Mouse (Mus musculus) midbrain, embryonic 15.5 days (tissue): ENCODE measurements at regions not wholly inside any gene's neighbourhood (a gene's known extent, or its start where the extent isn't known, plus 50 kb on each side); places are given as distances from the start of the nearest gene placed in this dataset.

Source experiments
- ATAC-seq: fragments of 200-750 bp; cut with Nextera tagmentation; replicated peaks from 2 replicates; pipeline ENCODE4 v1.8.0; 2017; ENCODE audit warnings: moderate TSS enrichment
- H3K27ac ChIP-seq: fragments of 300-500 bp; sonication (generic); 2 replicates; pipeline ENCODE4 v1.5.1; 2015; ENCODE audit warnings: mild to moderate bottlenecking, inconsistent platforms
- H3K27me3 ChIP-seq: fragments of 300-500 bp; sonication (generic); replicated peaks from 2 replicates; pipeline ENCODE4 v1.6.1; 2015; ENCODE audit warnings: inconsistent platforms
- H3K36me3 ChIP-seq: fragments of 300-500 bp; sonication (generic); replicated peaks from 2 replicates; pipeline ENCODE4 v1.6.1; 2015; ENCODE audit warnings: inconsistent platforms
- H3K4me1 ChIP-seq: fragments of 300-500 bp; sonication (generic); 2 replicates; pipeline ENCODE4 v1.6.1; 2015; ENCODE audit warnings: inconsistent platforms
- H3K4me2 ChIP-seq: fragments of 300-500 bp; sonication (generic); 2 replicates; pipeline ENCODE4 v1.6.1; 2015; ENCODE audit warnings: inconsistent platforms, mild to moderate bottlenecking, moderate library complexity
- H3K4me3 ChIP-seq: fragments of 300-500 bp; sonication (generic); 2 replicates; pipeline ENCODE4 v1.5.1; 2015; ENCODE audit warnings: mild to moderate bottlenecking, inconsistent platforms
- H3K9ac ChIP-seq: fragments of 300-500 bp; sonication (generic); 2 replicates; pipeline ENCODE4 v1.6.1; 2015; ENCODE audit warnings: mild to moderate bottlenecking, inconsistent platforms
- H3K9me3 ChIP-seq: fragments of 300-500 bp; sonication (generic); 2 replicates; pipeline ENCODE4 v1.6.1; 2016; ENCODE audit warnings: inconsistent platforms
- WGBS: fragments of 180-500 bp; shearing (Covaris S2); methylation state at CpG from one replicate; pipeline ENCODE4 v1.1.7; 2015; ENCODE audit warnings: mixed read lengths; 5-methylcytosine and 5-hydroxymethylcytosine counted together

GRCm38 (mm10) chr8:34364446-34365035 lies 253.0 kb upstream of the Gm10131 start:
- Histone ChIP-seq H3K9ac (no peak overlapping the region), H3K36me3 (no peaks in the 10 kb centered on the region), H3K4me1 (no peaks in the 10 kb centered on the region), H3K4me2 (no peak overlapping the region), H3K27ac (no peak overlapping the region), H3K9me3 (no peaks in the 10 kb centered on the region), H3K27me3 (no peaks in the 10 kb centered on the region), H3K4me3 (no peak overlapping the region)
- WGBS: 88% methylated on average over 18 of the region's 18 CpGs
- ATAC-seq: no peak

GRCm38 (mm10) chr8:34363679-34364078 lies 252.1 kb upstream of the Gm10131 start:
- H3K4me1 ChIP-seq: no peaks in the 10 kb centered on the region
- H3K27ac ChIP-seq: no peak overlapping the region
- H3K9me3 ChIP-seq: no peaks in the 10 kb centered on the region
- H3K36me3 ChIP-seq: no peaks in the 10 kb centered on the region
- ATAC-seq: no peak
- H3K27me3 ChIP-seq: no peaks in the 10 kb centered on the region
- no peak overlapping the region for H3K9ac ChIP-seq
- H3K4me3 ChIP-seq: no peak overlapping the region
- H3K4me2 ChIP-seq: no peak overlapping the region
- WGBS: 75% methylated on average over 13 of the region's 13 CpGs

GRCm38 (mm10) chr8:34363131-34363530 lies 251.6 kb upstream of the Gm10131 start:
- Histone ChIP-seq H3K4me2 (no peak overlapping the region), H3K4me3 (no peak overlapping the region), H3K9me3 (no peaks in the 10 kb centered on the region), H3K27me3 (no peaks in the 10 kb centered on the region), H3K4me1 (no peaks in the 10 kb centered on the region), H3K27ac (no peak overlapping the region), H3K9ac (no peak overlapping the region), H3K36me3 (no peaks in the 10 kb centered on the region)
- 37% methylated on average over 4 of the region's 4 CpGs for WGBS
- no peak for ATAC-seq

DNA sequence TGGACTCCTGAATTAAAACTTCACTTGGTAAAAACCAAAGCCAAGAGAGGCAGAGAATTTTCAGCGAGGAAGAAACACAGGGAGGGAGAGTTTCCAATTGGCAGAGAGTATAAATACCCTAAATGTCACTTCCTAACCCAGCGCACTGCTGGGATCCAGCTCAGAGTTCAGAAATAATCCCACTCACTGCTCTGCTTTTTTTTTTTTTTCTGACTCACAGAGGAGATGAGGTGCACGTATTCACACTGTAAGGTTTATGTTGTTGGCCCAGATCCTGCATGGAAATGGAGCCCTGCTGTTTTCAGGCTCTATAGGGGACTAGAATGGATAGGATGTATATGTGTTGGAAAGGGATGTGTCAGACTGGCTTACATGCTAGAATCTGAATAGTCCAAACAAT lies 249.8 kb upstream of the Gm10131 start:
- H3K27me3 ChIP-seq: no peaks in the 10 kb centered on the region
- no peaks in the 10 kb centered on the region for H3K36me3 ChIP-seq
- no peaks in the 10 kb centered on the region for H3K4me1 ChIP-seq
- no peak for ATAC-seq
- no peak overlapping the region for H3K4me2 ChIP-seq
- 87% methylated on average over 3 of the region's 3 CpGs for WGBS
- no peak overlapping the region for H3K4me3 ChIP-seq
- no peak overlapping the region for H3K27ac ChIP-seq
- no peaks in the 10 kb centered on the region for H3K9me3 ChIP-seq
- no peak overlapping the region for H3K9ac ChIP-seq

- no peak overlapping the region for H3K9ac ChIP-seq
- H3K27me3 ChIP-seq: no peaks in the 10 kb centered on the region
- no peak overlapping the region for H3K4me2 ChIP-seq
- ATAC-seq: 0 out of 2 replicates have a peak, but pooled peaks have one; percentile 48
- 41% methylated on average over 2 of the region's 2 CpGs for WGBS
- peaks cover 6% of the 10 kb centered on the region; the same call in 1 of the 2 replicates for H3K4me1 ChIP-seq
- H3K4me3 ChIP-seq: no peak overlapping the region
- H3K27ac ChIP-seq: no peak overlapping the region
- H3K9me3 ChIP-seq: no peaks in the 10 kb centered on the region
- H3K36me3 ChIP-seq: no peaks in the 10 kb centered on the region
Measured at GRCm38 (mm10) chr8:34359776-34360175, 248.2 kb upstream of the Gm10131 start.

DNA sequence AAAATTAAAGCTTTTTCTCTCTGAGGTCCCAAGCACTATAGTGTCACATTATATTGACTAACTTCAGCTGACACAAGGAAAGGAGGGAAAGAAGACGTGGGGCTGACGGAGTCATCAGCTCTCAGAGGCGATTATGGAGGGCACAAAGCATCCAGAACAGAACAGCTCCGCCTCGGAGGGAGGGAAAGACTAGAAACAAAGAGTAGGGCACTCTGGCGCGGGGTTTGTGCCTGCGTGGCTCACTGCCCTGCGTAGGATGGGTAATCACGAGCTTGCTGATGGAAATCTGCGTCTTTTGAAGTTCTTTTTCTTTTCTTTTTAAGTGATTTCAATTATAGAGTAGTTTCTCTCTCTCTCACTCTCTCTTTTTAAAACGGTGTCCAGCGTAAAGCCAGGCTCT lies 243.5 kb upstream of the Gm10131 start:
- Histone ChIP-seq H3K4me2 (no peak overlapping the region), H3K9me3 (no peaks in the 10 kb centered on the region), H3K4me3 (no peak overlapping the region), H3K27ac (no peak overlapping the region), H3K9ac (no peak overlapping the region), H3K27me3 (no peaks in the 10 kb centered on the region), H3K36me3 (no peaks in the 10 kb centered on the region), H3K4me1 (peaks cover 15% of the 10 kb centered on the region; the same call in 1 of the 2 replicates)
- no peak for ATAC-seq
- 33% methylated on average over 13 of the region's 13 CpGs for WGBS

DNA sequence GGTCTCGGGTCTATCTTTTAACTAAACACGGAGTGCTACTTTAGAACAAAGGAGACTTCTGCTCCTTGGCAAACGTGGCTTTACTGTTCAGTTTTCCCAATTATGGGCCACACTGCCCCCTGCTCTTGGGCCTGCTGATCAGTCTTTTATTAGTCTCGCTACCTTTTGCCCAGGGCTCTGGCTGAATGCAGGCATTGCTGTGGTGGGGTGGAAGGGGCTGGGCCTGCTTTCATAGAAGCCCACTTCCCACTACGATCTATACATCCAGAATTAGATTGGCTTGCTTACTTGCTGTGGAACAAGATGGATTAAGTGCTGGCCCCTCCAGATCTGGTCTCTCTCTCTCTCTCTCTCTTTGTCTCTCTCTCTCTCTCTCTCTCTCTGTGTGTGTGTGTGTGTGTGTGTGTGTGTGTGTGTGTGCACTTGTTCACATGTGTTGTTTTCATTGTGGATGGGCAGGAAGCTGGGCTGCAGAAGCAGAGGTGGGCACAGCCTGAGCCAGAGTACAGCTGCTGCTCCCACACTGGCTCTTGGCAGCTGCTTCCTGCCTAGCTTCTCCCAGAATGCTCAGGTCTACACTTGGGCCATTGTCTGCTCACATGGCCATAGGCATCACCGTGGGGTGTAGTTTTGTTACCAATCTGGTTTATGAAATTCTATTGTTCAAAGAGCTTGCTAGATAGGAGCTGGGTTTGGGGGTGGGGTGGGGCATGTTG lies 241.8 kb upstream of the Gm10131 start:
- no peak overlapping the region for H3K4me2 ChIP-seq
- no peak overlapping the region for H3K9ac ChIP-seq
- H3K36me3 ChIP-seq: no peaks in the 10 kb centered on the region
- H3K27me3 ChIP-seq: no peaks in the 10 kb centered on the region
- H3K27ac ChIP-seq: no peak overlapping the region
- H3K9me3 ChIP-seq: no peaks in the 10 kb centered on the region
- H3K4me1 ChIP-seq: peaks cover 15% of the 10 kb centered on the region; the same call in 1 of the 2 replicates
- ATAC-seq: peak; percentile 42; the same call in 1 of the 2 replicates
- H3K4me3 ChIP-seq: no peak overlapping the region
- WGBS: 41% methylated on average over 6 of the region's 6 CpGs

DNA sequence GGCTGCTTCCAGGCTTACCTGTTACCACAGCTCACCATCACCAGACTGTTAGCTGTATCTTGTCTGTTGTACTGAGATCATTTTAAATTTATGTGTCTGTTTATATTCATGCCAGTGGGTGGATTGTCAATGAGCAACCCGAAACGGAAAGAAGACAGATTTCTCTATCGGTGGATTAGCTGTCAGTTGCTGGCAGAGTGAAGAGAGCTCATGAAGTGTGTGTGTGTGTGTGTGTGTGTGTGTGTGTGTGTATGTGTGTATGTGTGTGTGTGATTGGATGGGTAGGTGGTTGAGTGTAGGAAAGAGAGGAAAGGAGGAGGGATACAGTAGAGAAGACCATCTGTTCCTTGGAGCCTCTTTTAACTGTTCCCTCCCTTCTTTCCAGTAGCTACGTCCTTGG lies 223.3 kb upstream of the Gm10131 start:
- H3K36me3 ChIP-seq: no peaks in the 10 kb centered on the region
- no peak overlapping the region for H3K4me2 ChIP-seq
- no peak overlapping the region for H3K27ac ChIP-seq
- H3K27me3 ChIP-seq: no peaks in the 10 kb centered on the region
- no peak for ATAC-seq
- 85% methylated on average over 4 of the region's 4 CpGs for WGBS
- no peak overlapping the region for H3K9ac ChIP-seq
- H3K4me1 ChIP-seq: no peaks in the 10 kb centered on the region
- no peak overlapping the region for H3K4me3 ChIP-seq
- H3K9me3 ChIP-seq: no peaks in the 10 kb centered on the region

DNA sequence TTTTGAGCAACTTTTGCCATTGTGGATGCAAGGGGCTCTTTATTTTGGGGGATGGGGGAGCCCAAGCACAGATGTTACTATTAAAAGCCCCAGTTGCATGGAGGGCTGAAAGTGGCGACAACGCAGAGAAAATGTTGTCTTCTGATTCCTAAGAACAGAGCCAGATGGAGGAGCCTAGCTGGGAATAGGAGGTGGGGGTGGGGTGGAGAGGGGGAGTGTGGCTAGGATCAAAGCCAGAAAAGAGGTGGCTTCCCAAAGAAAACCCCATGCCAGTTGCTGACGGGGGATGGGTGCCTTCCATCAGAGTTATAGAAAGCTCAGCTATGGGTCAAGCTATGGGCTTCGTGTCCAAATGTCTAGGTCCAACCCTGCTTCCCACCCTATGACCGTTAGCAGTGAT lies 220.1 kb upstream of the Gm10131 start:
- Histone ChIP-seq H3K36me3 (no peaks in the 10 kb centered on the region), H3K4me2 (no peak overlapping the region), H3K9ac (no peak overlapping the region), H3K4me1 (peaks cover 10% of the 10 kb centered on the region), H3K9me3 (no peaks in the 10 kb centered on the region), H3K4me3 (no peak overlapping the region), H3K27me3 (no peaks in the 10 kb centered on the region), H3K27ac (no peak overlapping the region)
- WGBS: 66% methylated on average over 5 of the region's 5 CpGs
- ATAC-seq: no peak

DNA sequence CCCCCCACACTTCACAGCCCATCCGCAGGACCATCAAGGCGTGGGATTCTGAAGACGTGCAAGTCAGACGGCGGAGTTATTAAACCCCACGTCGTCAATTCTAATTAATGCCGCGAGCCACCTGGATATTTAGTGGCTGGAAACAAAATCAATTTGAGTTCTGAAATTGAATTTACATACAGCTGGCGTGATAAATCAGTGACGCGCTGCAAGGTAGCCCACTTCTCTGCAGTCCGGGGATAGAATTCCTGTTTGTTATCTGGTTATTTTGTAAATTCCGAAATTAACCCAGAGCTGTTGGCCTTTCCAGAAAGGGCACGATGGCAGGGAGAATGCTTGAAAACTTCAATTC lies 215.1 kb upstream of the Gm10131 start:
- H3K4me1 ChIP-seq: peaks cover 43% of the 10 kb centered on the region
- no peaks in the 10 kb centered on the region for H3K36me3 ChIP-seq
- H3K4me3 ChIP-seq: peak overlapping the region; percentile 33
- H3K9me3 ChIP-seq: no peaks in the 10 kb centered on the region
- H3K9ac ChIP-seq: peak overlapping the region; percentile 19
- WGBS: 3% methylated on average over 15 of the region's 15 CpGs
- peak overlapping the region; percentile 60 for H3K4me2 ChIP-seq
- H3K27ac ChIP-seq: peak overlapping the region; percentile 88
- H3K27me3 ChIP-seq: no peaks in the 10 kb centered on the region
- peak; percentile 3; the same call in 1 of the 2 replicates for ATAC-seq

- H3K9ac ChIP-seq: peak overlapping the region; percentile 19
- H3K4me1 ChIP-seq: peaks cover 46% of the 10 kb centered on the region
- peak; percentile 84 for ATAC-seq
- no peaks in the 10 kb centered on the region for H3K36me3 ChIP-seq
- peak overlapping the region; percentile 88 for H3K27ac ChIP-seq
- H3K27me3 ChIP-seq: no peaks in the 10 kb centered on the region
- 2% methylated on average over 16 of the region's 17 CpGs for WGBS
- peak overlapping the region; percentile 60 for H3K4me2 ChIP-seq
- H3K9me3 ChIP-seq: no peaks in the 10 kb centered on the region
- peak overlapping the region; percentile 33 for H3K4me3 ChIP-seq
Measured at GRCm38 (mm10) chr8:34325841-34326613, 214.5 kb upstream of the Gm10131 start.

GRCm38 (mm10) chr8:34320158-34320587 lies 208.6 kb upstream of the Gm10131 start:
- Histone ChIP-seq H3K9me3 (no peaks in the 10 kb centered on the region), H3K4me3 (no peak overlapping the region), H3K4me2 (no peak overlapping the region), H3K4me1 (peaks cover 40% of the 10 kb centered on the region), H3K9ac (no peak overlapping the region), H3K27ac (peak overlapping the region; percentile 78), H3K36me3 (no peaks in the 10 kb centered on the region), H3K27me3 (no peaks in the 10 kb centered on the region; the same call in 1 of the 2 replicates)
- WGBS: 7% methylated on average over 6 of the region's 6 CpGs
- ATAC-seq: peak; percentile 91
